Mouse (Mus musculus): ENCODE data around the gene Vmn2r70. TPM values are rescaled to one million over a fixed set of nuclear protein-coding genes. Genes with fewer than 3 reads are reported as not detected.

The Vmn2r70 gene
- not detected for polyA plus RNA-seq (2014; fragmentation: Illumina TruSeq; extraction: RNeasy Lipid Tissue Mini Kit (QIAGEN cat#74804); ENCODE audit: insufficient read depth, low read depth, low replicate concordance)

DNA sequence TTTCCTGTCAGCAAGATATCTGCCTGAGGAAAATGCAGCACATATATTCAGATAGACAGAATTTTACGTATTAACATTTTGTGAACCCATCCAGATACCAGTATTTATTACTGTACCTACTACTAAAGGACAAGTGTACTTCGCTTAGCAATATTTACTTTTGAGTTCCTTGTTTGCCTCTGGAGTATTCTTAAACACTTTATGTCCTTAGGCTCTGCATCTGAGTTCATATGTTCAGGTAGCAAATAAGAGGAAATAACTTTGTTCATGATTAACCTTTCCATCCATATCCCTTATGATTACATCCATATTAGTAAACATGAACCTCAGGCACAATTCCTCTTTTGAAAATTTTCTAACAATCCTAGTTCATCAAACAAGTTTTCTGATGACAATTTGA, at the start of gene Vmn2r70:
Gene Vmn2r70 (minus strand): TSS at position 101 of the 400 bp plus-strand sequence.

GRCm38 (mm10) chr7:85562787-85563186, 6.2 kb downstream of the Vmn2r70 start, which contains the start of gene Vmn2r71:
Gene Vmn2r71 (plus strand): TSS chr7:85563087.

Other genes with a start within 250 kb of the Vmn2r70 start
- gene Vmn2r69, start 153.3 kb downstream of the Vmn2r70 start, polyA plus RNA-seq (2014; fragmentation: Illumina TruSeq; extraction: RNeasy Lipid Tissue Mini Kit (QIAGEN cat#74804); ENCODE audit: insufficient read depth, low read depth, low replicate concordance), result not detected
- not detected for gene Vmn2r71, start 6.1 kb downstream of the Vmn2r70 start, polyA plus RNA-seq (2014; fragmentation: Illumina TruSeq; extraction: RNeasy Lipid Tissue Mini Kit (QIAGEN cat#74804); ENCODE audit: insufficient read depth, low read depth, low replicate concordance)
- not detected for gene Vmn2r72, start 185.9 kb upstream of the Vmn2r70 start, polyA plus RNA-seq (2014; fragmentation: Illumina TruSeq; extraction: RNeasy Lipid Tissue Mini Kit (QIAGEN cat#74804); ENCODE audit: insufficient read depth, low read depth, low replicate concordance)